Mouse (Mus musculus): ENCODE data around the gene Rad51b. TPM values are rescaled to one million over a fixed set of nuclear protein-coding genes. Genes with fewer than 3 reads are reported as not detected.

Rad51b gene
- polyA plus RNA-seq, 1 experiment from 2014 or later: 7.8 TPM

DNA sequence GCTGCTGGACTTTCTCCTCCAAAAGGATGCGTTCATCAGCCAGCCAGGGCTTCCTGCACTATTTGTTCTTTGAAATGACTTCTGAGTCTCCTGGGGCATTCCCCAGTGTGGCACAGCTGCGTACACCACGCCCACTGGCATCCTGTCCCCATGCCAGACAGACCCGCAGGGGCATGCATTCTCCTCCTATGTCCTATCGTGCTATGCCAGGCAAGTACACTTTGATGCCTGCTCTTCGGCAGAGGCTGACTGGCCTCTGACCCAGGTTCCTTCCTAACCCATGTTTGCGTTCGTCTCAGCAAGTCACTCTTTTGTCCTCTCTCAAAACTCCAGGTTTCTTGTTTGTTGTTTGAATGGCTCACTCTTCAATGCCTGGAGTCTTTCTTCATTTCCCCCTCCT, 454.7 kb downstream of the Rad51b start:
- H3K36me3 ChIP-seq (ENCODE audit: control insufficient read depth, insufficient read depth, low read length): no peaks in the 10 kb centered on the region
- H3K4me1 ChIP-seq (ENCODE audit: control insufficient read depth, insufficient read depth, low read length): peaks cover 40% of the 10 kb centered on the region
- ATAC-seq (ENCODE audit: insufficient read depth, low FRiP score): peak; percentile 57
- H3K27ac ChIP-seq (ENCODE audit: low read length): peak overlapping the region; percentile 80
- no peaks in the 10 kb centered on the region for H3K9me3 ChIP-seq (replicated peaks; ENCODE audit: control insufficient read depth, low read length)
- H3K27me3 ChIP-seq (ENCODE audit: control insufficient read depth, insufficient read depth, low read length): no peaks in the 10 kb centered on the region
- no peak overlapping the region for H3K4me2 ChIP-seq (ENCODE audit: low read depth, low read length)
- 44% methylated on average over 8 of the region's 8 CpGs for WGBS
- peak overlapping the region; percentile 36; the same call in 1 of the 2 replicates for H3K9ac ChIP-seq (ENCODE audit: low read length)
- H3K4me3 ChIP-seq (replicated peaks; ENCODE audit: low read length): no peak overlapping the region

DNA sequence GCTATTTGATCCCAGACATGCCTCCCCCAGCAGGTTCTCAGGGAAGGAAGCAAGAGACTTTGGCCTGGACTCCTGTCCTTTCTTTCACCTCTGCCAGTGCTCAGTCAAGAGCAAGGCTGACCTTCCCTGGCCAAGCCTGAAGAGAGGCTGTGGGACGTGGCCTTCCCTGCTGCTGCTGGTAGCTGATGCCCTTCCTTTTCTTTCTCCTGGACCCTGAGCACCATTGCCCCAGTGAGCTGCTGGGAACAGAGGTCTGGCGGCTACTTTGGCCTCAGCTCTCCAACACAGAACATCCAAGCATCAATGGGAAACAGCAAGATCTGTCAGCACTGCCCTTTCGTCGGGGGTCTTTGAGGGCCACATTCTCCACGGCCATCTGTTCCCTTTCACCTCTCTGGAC, 455.1 kb downstream of the Rad51b start:
- H3K36me3 ChIP-seq (ENCODE audit: control insufficient read depth, insufficient read depth, low read length): no peaks in the 10 kb centered on the region
- H3K4me2 ChIP-seq (ENCODE audit: low read depth, low read length): no peak overlapping the region
- no peaks in the 10 kb centered on the region for H3K27me3 ChIP-seq (ENCODE audit: control insufficient read depth, insufficient read depth, low read length)
- no peak overlapping the region for H3K4me3 ChIP-seq (replicated peaks; ENCODE audit: low read length)
- ATAC-seq (ENCODE audit: insufficient read depth, low FRiP score): no peak
- H3K9ac ChIP-seq (ENCODE audit: low read length): peak overlapping the region; percentile 36; the same call in 1 of the 2 replicates
- H3K27ac ChIP-seq (ENCODE audit: low read length): peak overlapping the region; percentile 80
- WGBS: 43% methylated on average over 5 of the region's 5 CpGs
- H3K9me3 ChIP-seq (replicated peaks; ENCODE audit: control insufficient read depth, low read length): no peaks in the 10 kb centered on the region
- peaks cover 41% of the 10 kb centered on the region for H3K4me1 ChIP-seq (ENCODE audit: control insufficient read depth, insufficient read depth, low read length)

DNA sequence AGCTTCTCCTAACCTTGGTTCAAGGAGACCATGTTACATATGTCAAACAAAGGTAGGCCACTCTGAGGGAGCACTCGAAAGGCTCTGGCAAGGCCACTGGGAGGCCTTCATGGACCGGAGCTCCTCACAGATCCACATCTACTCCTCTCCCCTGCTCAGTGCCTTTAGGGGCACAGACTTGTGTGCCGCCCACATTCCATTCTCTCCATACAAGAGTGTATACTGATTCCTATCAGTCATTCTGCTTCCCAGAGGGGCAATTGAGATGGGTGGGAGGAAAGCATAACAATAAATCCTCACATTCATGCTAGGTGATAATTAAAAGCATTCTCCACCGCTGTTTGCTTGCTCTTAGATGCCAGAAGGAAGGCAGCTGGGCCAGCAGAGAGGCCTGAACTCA, 458.5 kb downstream of the Rad51b start:
- 59% methylated on average over 4 of the region's 4 CpGs for WGBS
- H3K4me1 ChIP-seq (ENCODE audit: control insufficient read depth, insufficient read depth, low read length): peaks cover 44% of the 10 kb centered on the region

DNA sequence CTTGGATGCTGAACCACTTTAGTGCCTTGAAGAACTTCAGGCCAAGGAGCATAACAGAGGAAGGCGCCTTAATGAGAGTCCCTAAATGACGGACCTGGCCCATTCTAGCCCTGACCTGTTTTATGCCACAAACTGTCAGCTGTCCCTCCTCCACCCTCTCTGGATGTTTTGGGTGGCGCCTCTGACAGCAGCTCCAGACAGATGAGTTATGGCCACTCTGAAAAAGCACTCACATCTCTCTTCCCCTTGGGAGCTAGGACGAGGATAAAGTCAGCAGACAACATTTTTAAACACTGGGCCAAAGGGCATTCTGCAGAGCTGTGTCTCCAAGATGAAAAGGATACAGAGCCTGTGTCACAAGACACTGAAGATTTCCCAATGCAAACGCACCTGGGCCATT, 459.3 kb downstream of the Rad51b start:
- H3K27me3 ChIP-seq (ENCODE audit: control insufficient read depth, insufficient read depth, low read length): no peaks in the 10 kb centered on the region
- H3K9ac ChIP-seq (ENCODE audit: low read length): no peak overlapping the region
- peaks cover 37% of the 10 kb centered on the region for H3K4me1 ChIP-seq (ENCODE audit: control insufficient read depth, insufficient read depth, low read length)
- H3K9me3 ChIP-seq (replicated peaks; ENCODE audit: control insufficient read depth, low read length): no peaks in the 10 kb centered on the region
- H3K36me3 ChIP-seq (ENCODE audit: control insufficient read depth, insufficient read depth, low read length): no peaks in the 10 kb centered on the region
- ATAC-seq (ENCODE audit: insufficient read depth, low FRiP score): no peak
- H3K4me2 ChIP-seq (ENCODE audit: low read depth, low read length): no peak overlapping the region
- H3K4me3 ChIP-seq (replicated peaks; ENCODE audit: low read length): no peak overlapping the region
- WGBS: 41% methylated on average over 5 of the region's 5 CpGs
- peak overlapping the region; percentile 62 for H3K27ac ChIP-seq (ENCODE audit: low read length)

More for the DNA sequence above, 458.5 kb downstream of the Rad51b start:
- H3K9ac ChIP-seq (ENCODE audit: low read length): no peak overlapping the region
- no peak overlapping the region for H3K4me2 ChIP-seq (ENCODE audit: low read depth, low read length)
- ATAC-seq (ENCODE audit: insufficient read depth, low FRiP score): no peak
- H3K27me3 ChIP-seq (ENCODE audit: control insufficient read depth, insufficient read depth, low read length): no peaks in the 10 kb centered on the region
- H3K9me3 ChIP-seq (replicated peaks; ENCODE audit: control insufficient read depth, low read length): no peaks in the 10 kb centered on the region
- H3K27ac ChIP-seq (ENCODE audit: low read length): no peak overlapping the region
- H3K36me3 ChIP-seq (ENCODE audit: control insufficient read depth, insufficient read depth, low read length): no peaks in the 10 kb centered on the region
- H3K4me3 ChIP-seq (replicated peaks; ENCODE audit: low read length): no peak overlapping the region

DNA sequence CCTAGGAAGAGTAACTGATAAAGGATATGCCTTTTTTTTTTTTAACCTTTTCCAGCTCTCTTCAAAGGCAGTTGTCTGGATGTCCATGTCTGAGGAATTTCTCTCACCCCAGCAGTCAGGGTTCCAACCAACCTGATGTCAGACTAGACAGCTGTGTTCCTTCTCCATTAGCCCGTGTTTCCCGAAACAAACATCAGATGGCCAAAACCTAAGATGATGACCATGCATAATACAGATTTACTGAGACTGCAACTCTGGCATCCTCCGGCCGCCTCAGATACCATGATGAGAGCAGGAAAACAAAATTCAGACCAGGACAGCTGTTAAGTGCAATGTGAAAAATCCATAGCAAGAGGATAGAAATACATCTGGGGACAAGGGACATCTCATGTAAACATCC, 460.7 kb downstream of the Rad51b start:
- Histone ChIP-seq H3K36me3 (ENCODE audit: control insufficient read depth, insufficient read depth, low read length) (no peaks in the 10 kb centered on the region), H3K9me3 (replicated peaks; ENCODE audit: control insufficient read depth, low read length) (no peaks in the 10 kb centered on the region), H3K4me2 (ENCODE audit: low read depth, low read length) (no peak overlapping the region), H3K9ac (ENCODE audit: low read length) (no peak overlapping the region), H3K27me3 (ENCODE audit: control insufficient read depth, insufficient read depth, low read length) (no peaks in the 10 kb centered on the region), H3K4me1 (ENCODE audit: control insufficient read depth, insufficient read depth, low read length) (peaks cover 36% of the 10 kb centered on the region), H3K4me3 (replicated peaks; ENCODE audit: low read length) (no peak overlapping the region), H3K27ac (ENCODE audit: low read length) (no peak overlapping the region; the same call in 1 of the 2 replicates)
- WGBS: 53% methylated on average over 4 of the region's 4 CpGs
- ATAC-seq (ENCODE audit: insufficient read depth, low FRiP score): no peak

DNA sequence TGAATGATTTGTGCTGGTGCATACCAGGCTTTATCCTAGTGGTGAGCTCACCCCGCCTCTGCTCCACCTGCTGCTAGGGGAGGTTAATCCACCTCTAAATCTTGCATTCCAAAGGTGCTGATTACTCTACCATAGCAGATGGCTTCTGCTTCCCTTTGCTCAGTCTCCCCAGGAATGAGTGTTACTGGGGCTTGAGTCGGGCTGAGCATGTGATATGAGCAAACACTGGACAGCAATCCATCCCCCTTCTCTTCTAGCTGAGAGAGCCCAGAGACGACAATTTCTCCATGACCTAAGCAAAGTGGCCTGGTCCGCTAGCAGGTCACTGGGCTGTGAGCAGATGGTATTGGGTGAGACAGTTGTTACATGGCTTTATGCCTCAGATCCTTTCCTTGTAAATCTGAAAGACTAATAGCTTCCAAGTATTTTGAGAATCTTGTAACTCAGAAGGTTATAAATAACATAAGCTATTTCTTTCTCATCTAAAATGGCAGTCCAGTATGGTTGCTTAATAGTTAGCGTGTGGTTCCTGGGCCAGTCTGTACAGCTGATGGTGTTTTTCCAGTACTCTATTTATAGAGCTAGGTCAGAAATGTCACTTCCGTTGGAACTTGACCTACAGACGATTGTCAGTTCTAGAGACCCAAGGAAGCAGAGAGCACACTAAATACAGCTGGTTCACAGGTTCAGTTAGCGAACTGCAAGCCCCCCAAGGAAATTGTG, 462.3 kb downstream of the Rad51b start:
- WGBS: 60% methylated on average over 8 of the region's 8 CpGs
- H3K4me3 ChIP-seq (replicated peaks; ENCODE audit: low read length): no peak overlapping the region
- H3K36me3 ChIP-seq (ENCODE audit: control insufficient read depth, insufficient read depth, low read length): no peaks in the 10 kb centered on the region
- no peak overlapping the region for H3K9ac ChIP-seq (ENCODE audit: low read length)
- H3K4me2 ChIP-seq (ENCODE audit: low read depth, low read length): no peak overlapping the region
- H3K4me1 ChIP-seq (ENCODE audit: control insufficient read depth, insufficient read depth, low read length): peaks cover 45% of the 10 kb centered on the region
- H3K27me3 ChIP-seq (ENCODE audit: control insufficient read depth, insufficient read depth, low read length): no peaks in the 10 kb centered on the region
- no peak for ATAC-seq (ENCODE audit: insufficient read depth, low FRiP score)
- H3K27ac ChIP-seq (ENCODE audit: low read length): peak overlapping the region; percentile 13; the same call in 1 of the 2 replicates
- no peaks in the 10 kb centered on the region for H3K9me3 ChIP-seq (replicated peaks; ENCODE audit: control insufficient read depth, low read length)

DNA sequence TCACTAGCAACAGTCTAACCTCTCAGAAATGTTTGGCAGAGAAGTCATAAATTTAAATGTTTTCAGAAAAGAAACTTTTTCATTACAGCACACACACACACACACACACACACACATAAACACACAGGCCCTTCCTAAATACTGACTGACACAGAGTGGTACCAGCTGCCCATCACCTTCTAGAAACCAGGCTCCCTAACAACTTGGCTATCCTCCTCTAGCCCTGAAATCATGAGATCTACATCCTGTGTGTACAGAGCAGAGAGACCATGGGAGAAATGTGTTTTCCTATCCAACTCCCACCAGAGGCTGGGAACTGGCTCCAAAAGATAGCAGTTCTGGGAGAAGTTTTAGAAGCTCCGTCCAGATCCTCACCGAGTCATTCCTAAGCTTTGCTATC, 464.1 kb downstream of the Rad51b start:
- no peak overlapping the region for H3K4me2 ChIP-seq (ENCODE audit: low read depth, low read length)
- 0 out of 2 replicates have a peak overlapping the region, but pooled peaks have one; percentile 51 for H3K27ac ChIP-seq (ENCODE audit: low read length)
- H3K9me3 ChIP-seq (replicated peaks; ENCODE audit: control insufficient read depth, low read length): no peaks in the 10 kb centered on the region
- no peak overlapping the region for H3K4me3 ChIP-seq (replicated peaks; ENCODE audit: low read length)
- WGBS: 39% methylated on average over 2 of the region's 2 CpGs
- no peak for ATAC-seq (ENCODE audit: insufficient read depth, low FRiP score)
- no peak overlapping the region for H3K9ac ChIP-seq (ENCODE audit: low read length)
- H3K27me3 ChIP-seq (ENCODE audit: control insufficient read depth, insufficient read depth, low read length): no peaks in the 10 kb centered on the region
- H3K36me3 ChIP-seq (ENCODE audit: control insufficient read depth, insufficient read depth, low read length): no peaks in the 10 kb centered on the region
- H3K4me1 ChIP-seq (ENCODE audit: control insufficient read depth, insufficient read depth, low read length): peaks cover 47% of the 10 kb centered on the region

- H3K4me2 ChIP-seq (ENCODE audit: low read depth, low read length): no peak overlapping the region
- H3K4me3 ChIP-seq (replicated peaks; ENCODE audit: low read length): no peak overlapping the region
- ATAC-seq (ENCODE audit: insufficient read depth, low FRiP score): no peak
- 56% methylated on average over 2 of the region's 2 CpGs for WGBS
- H3K9ac ChIP-seq (ENCODE audit: low read length): no peak overlapping the region
- H3K9me3 ChIP-seq (replicated peaks; ENCODE audit: control insufficient read depth, low read length): no peaks in the 10 kb centered on the region
- peaks cover 45% of the 10 kb centered on the region for H3K4me1 ChIP-seq (ENCODE audit: control insufficient read depth, insufficient read depth, low read length)
- no peaks in the 10 kb centered on the region for H3K36me3 ChIP-seq (ENCODE audit: control insufficient read depth, insufficient read depth, low read length)
- H3K27ac ChIP-seq (ENCODE audit: low read length): peak overlapping the region; percentile 50
- no peaks in the 10 kb centered on the region for H3K27me3 ChIP-seq (ENCODE audit: control insufficient read depth, insufficient read depth, low read length)
Observed at GRCm38 (mm10) chr12:79762087-79762486, 465.0 kb downstream of the Rad51b start.

GRCm38 (mm10) chr12:79762570-79763275, 465.6 kb downstream of the Rad51b start:
- no peaks in the 10 kb centered on the region for H3K27me3 ChIP-seq (ENCODE audit: control insufficient read depth, insufficient read depth, low read length)
- H3K9me3 ChIP-seq (replicated peaks; ENCODE audit: control insufficient read depth, low read length): no peaks in the 10 kb centered on the region
- 33% methylated on average over 7 of the region's 7 CpGs for whole genome bisulfite sequencing
- no peak overlapping the region for H3K4me3 ChIP-seq (replicated peaks; ENCODE audit: low read length)
- no peaks in the 10 kb centered on the region for H3K36me3 ChIP-seq (ENCODE audit: control insufficient read depth, insufficient read depth, low read length)
- peaks cover 43% of the 10 kb centered on the region for H3K4me1 ChIP-seq (ENCODE audit: control insufficient read depth, insufficient read depth, low read length)
- no peak overlapping the region for H3K9ac ChIP-seq (ENCODE audit: low read length)
- H3K27ac ChIP-seq (ENCODE audit: low read length): peak overlapping the region; percentile 50
- no peak overlapping the region for H3K4me2 ChIP-seq (ENCODE audit: low read depth, low read length)
- no peak for ATAC-seq (ENCODE audit: insufficient read depth, low FRiP score)
